Mouse (Mus musculus): Measurements from ENCODE around the gene Nme1. TPM values are rescaled to one million over a fixed set of nuclear protein-coding genes. Genes with fewer than 3 reads are reported as not detected.

Gene Nme1
- total RNA-seq, 2 experiments from 2014 or later: 108 to 123 TPM

Other genes starting within 250 kb of the Nme1 start
- gene Utp18, start 82.8 kb downstream of the Nme1 start, total RNA-seq (2021): 10 to 100 TPM; 24.8 to 26.1 TPM
- 10 to 100 TPM; 28.4 to 38.7 TPM for gene Mbtd1, start 82.7 kb downstream of the Nme1 start, total RNA-seq (2021)
- gene Nme2, start 12.3 kb downstream of the Nme1 start, total RNA-seq (2021): 10 to 100 TPM; 65.5 to 77.6 TPM
- 100 to 1,000 TPM; 105 to 113 TPM for gene Gm20390, start 228 bp downstream of the Nme1 start, total RNA-seq (2021)
- 100 to 1,000 TPM; 267 to 275 TPM for gene Spag9, start 27.6 kb upstream of the Nme1 start, total RNA-seq (2021)
- 10 to 100 TPM; 40.6 to 42.1 TPM for gene Tob1, start 242.9 kb upstream of the Nme1 start, total RNA-seq (2021)

Measured in left cerebral cortex, adult 18-20 months (tissue).